In the genomic region with DNA sequence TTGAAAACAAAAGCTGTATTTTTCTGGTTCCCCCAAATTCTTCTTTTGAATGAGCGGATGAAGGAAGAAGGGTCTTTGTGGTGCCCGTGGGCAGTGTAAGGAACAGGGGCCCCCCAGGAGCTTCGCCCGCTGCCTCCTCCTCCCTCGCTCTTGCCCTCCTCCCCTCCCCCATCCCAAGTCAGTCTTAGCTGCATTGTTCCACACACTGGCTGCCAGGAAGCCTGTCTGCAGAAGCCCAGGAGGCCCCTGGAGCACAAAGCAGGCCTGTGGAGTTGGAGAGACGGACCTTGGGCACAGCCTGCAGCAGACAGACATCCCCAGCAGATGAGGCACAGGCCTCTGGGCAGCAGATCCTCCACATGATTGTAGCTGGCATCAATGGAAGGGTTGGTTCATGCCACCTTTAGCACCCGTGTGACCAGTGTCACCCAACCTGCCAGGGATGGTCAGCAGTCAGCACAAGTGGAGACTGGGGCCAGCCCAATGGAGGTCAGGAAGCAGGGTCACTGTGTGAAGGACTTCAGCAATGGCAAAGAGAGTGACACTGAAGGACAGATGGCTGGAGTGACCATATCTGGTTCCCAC, we compare ENCODE assay signal across 14 mouse cellular contexts. TPM values are rescaled to one million over a fixed set of nuclear protein-coding genes. Genes with fewer than 3 reads are reported as not detected.
DNase-seq lines count a peak whose midpoint lies in the region; ATAC-seq lines count a peak whose summit lies in the region.
"Had no signal": no experiment of that assay in that cellular context is flagged by ENCODE, and none has a peak within 500 bp of the region (broad histone marks: within the 10 kb centered on the region; RNA-seq: fewer than 3 reads in every experiment).

No protein-coding gene starts in this region.

- H3K9ac ChIP-seq in heart, embryonic 15.5 days, result no peak overlapping the region
- H3K9ac ChIP-seq in embryonic facial prominence, embryonic 12.5 days, result 0 out of 2 replicates have a peak overlapping the region, but pooled peaks have one; percentile 31
- H3K9ac ChIP-seq in hindbrain, embryonic 15.5 days, result no peak overlapping the region
- peak overlapping the region; percentile 29 for H3K9ac ChIP-seq in neural tube, embryonic 11.5 days (ENCODE audit: low read length)
- no peak overlapping the region for H3K9ac ChIP-seq in intestine, embryonic 15.5 days
- H3K9ac ChIP-seq: lung, embryonic 14.5 days had no signal

- H3K4me1 ChIP-seq in heart, embryonic 15.5 days (replicated peaks), result peaks cover 2% of the 10 kb centered on the region
- peaks cover 24% of the 10 kb centered on the region for H3K4me1 ChIP-seq in embryonic facial prominence, embryonic 12.5 days
- peaks cover 14% of the 10 kb centered on the region for H3K4me1 ChIP-seq in hindbrain, embryonic 15.5 days (replicated peaks)
- H3K4me1 ChIP-seq in neural tube, embryonic 11.5 days (ENCODE audit: control insufficient read depth, insufficient read depth, low read length), result peaks cover 12% of the 10 kb centered on the region
- H3K4me1 ChIP-seq in intestine, embryonic 15.5 days (replicated peaks), result no peaks in the 10 kb centered on the region

- ATAC-seq in heart, embryonic 15.5 days (replicated peaks; ENCODE audit: insufficient number of reproducible peaks, insufficient read depth, low FRiP score, low read depth), result no peak
- ATAC-seq in embryonic facial prominence, embryonic 12.5 days (ENCODE audit: insufficient number of reproducible peaks, insufficient read depth, low FRiP score, low TSS enrichment), result peak; percentile 29; the same call in 1 of the 2 replicates
- ATAC-seq in hindbrain, embryonic 15.5 days (ENCODE audit: low FRiP score, low read depth), result 0 out of 2 replicates have a peak, but pooled peaks have one; percentile 48
- ATAC-seq in neural tube, embryonic 11.5 days (ENCODE audit: insufficient read depth, low FRiP score, low TSS enrichment), result peak; percentile 60; the same call in 1 of the 2 replicates
- ATAC-seq in intestine, embryonic 15.5 days, result no peak
- ATAC-seq: Patski had no signal

- no peak overlapping the region for H3K4me2 ChIP-seq in heart, embryonic 15.5 days
- H3K4me2 ChIP-seq in embryonic facial prominence, embryonic 12.5 days (replicated peaks), result no peak overlapping the region
- no peak overlapping the region for H3K4me2 ChIP-seq in hindbrain, embryonic 15.5 days
- H3K4me2 ChIP-seq in neural tube, embryonic 11.5 days (ENCODE audit: low read depth), result peak overlapping the region; percentile 21; the same call in 1 of the 2 replicates
- no peak overlapping the region for H3K4me2 ChIP-seq in intestine, embryonic 15.5 days (replicated peaks)
- H3K4me2 ChIP-seq: lung, embryonic 14.5 days had no signal

- H3K4me3 ChIP-seq in heart, embryonic 15.5 days, result no peak overlapping the region
- no peak overlapping the region for H3K4me3 ChIP-seq in embryonic facial prominence, embryonic 12.5 days
- H3K4me3 ChIP-seq in hindbrain, embryonic 15.5 days, result no peak overlapping the region
- H3K4me3 ChIP-seq in neural tube, embryonic 11.5 days (ENCODE audit: low read depth, low read length), result no peak overlapping the region
- no peak overlapping the region for H3K4me3 ChIP-seq in intestine, embryonic 15.5 days (replicated peaks)

- 0 out of 2 replicates have a peak overlapping the region, but pooled peaks have one; percentile 6 for H3K27ac ChIP-seq in heart, embryonic 15.5 days
- H3K27ac ChIP-seq in embryonic facial prominence, embryonic 12.5 days, result peak overlapping the region; percentile 91
- no peak overlapping the region; the same call in 1 of the 2 replicates for H3K27ac ChIP-seq in hindbrain, embryonic 15.5 days (replicated peaks)
- peak overlapping the region; percentile 42; the same call in 1 of the 2 replicates for H3K27ac ChIP-seq in neural tube, embryonic 11.5 days (ENCODE audit: low read depth, low read length)
- H3K27ac ChIP-seq in intestine, embryonic 15.5 days, result no peak overlapping the region

- intact Hi-C loops in heart, postnatal 36 days (cut with DNase I), result no loop called here

- no peaks in the 10 kb centered on the region for H3K36me3 ChIP-seq in heart, embryonic 15.5 days
- H3K36me3 ChIP-seq in embryonic facial prominence, embryonic 12.5 days, result peaks cover 7% of the 10 kb centered on the region; the same call in 1 of the 2 replicates
- no peaks in the 10 kb centered on the region for H3K36me3 ChIP-seq in hindbrain, embryonic 15.5 days
- no peaks in the 10 kb centered on the region for H3K36me3 ChIP-seq in neural tube, embryonic 11.5 days (ENCODE audit: control insufficient read depth, insufficient read depth, low read length)
- H3K36me3 ChIP-seq in intestine, embryonic 15.5 days, result no peaks in the 10 kb centered on the region

- whole genome bisulfite sequencing in heart, embryonic 15.5 days, result 68% methylated on average over 7 of the region's 7 CpGs
- 16% methylated on average over 7 of the region's 7 CpGs for WGBS in embryonic facial prominence, embryonic 12.5 days
- 17% methylated on average over 7 of the region's 7 CpGs for WGBS in hindbrain, embryonic 15.5 days
- 29% methylated on average over 7 of the region's 7 CpGs for WGBS in neural tube, embryonic 11.5 days
- 61% methylated on average over 7 of the region's 7 CpGs for WGBS in intestine, embryonic 15.5 days

- DNase-seq in heart, postnatal 36 days, result no peak
- DNase-seq in neural tube, embryonic 11.5 days (ENCODE audit: low spot score), result peak; percentile 59
- DNase-seq in adrenal gland, adult (ENCODE audit: inconsistent age in 2 of 2, low spot score in 1 of 2), result no peak
- DNase-seq: adrenal gland, postnatal 14 days; cerebellum, adult 11-12 months; kidney, postnatal 36 days; lung, embryonic 14.5 days; right cerebral cortex, adult 18-20 months; thymus, postnatal 14 days had no signal

- H3K27me3 ChIP-seq in heart, embryonic 15.5 days, result no peaks in the 10 kb centered on the region
- no peaks in the 10 kb centered on the region for H3K27me3 ChIP-seq in embryonic facial prominence, embryonic 12.5 days
- H3K27me3 ChIP-seq in hindbrain, embryonic 15.5 days, result no peaks in the 10 kb centered on the region
- H3K27me3 ChIP-seq in neural tube, embryonic 11.5 days (ENCODE audit: control insufficient read depth, insufficient read depth, low read length), result no peaks in the 10 kb centered on the region
- no peaks in the 10 kb centered on the region for H3K27me3 ChIP-seq in intestine, embryonic 15.5 days (replicated peaks)
- H3K27me3 ChIP-seq: Patski had no signal

- no peaks in the 10 kb centered on the region for H3K9me3 ChIP-seq in heart, embryonic 15.5 days (replicated peaks)
- no peaks in the 10 kb centered on the region for H3K9me3 ChIP-seq in embryonic facial prominence, embryonic 12.5 days
- no peaks in the 10 kb centered on the region; the same call in 1 of the 2 replicates for H3K9me3 ChIP-seq in hindbrain, embryonic 15.5 days
- H3K9me3 ChIP-seq in neural tube, embryonic 11.5 days (ENCODE audit: control insufficient read depth, low read length), result no peaks in the 10 kb centered on the region
- H3K9me3 ChIP-seq in intestine, embryonic 15.5 days, result no peaks in the 10 kb centered on the region

RNA-seq across cellular contexts. Expression of a gene that starts 27.9 kb away (rescaled TPM):
- 31.5 and 47.7 TPM in 2 replicates for polyA plus RNA-seq in heart, embryonic 15.5 days (2015; fragmentation: Nextera tagmentation; extraction: Ambion mirVana)
- total RNA-seq in heart, postnatal 36 days (2021), result 1 to 10 TPM; 5.4 to 8.0 TPM
- 60.5 and 63.2 TPM in 2 replicates for polyA plus RNA-seq in embryonic facial prominence, embryonic 12.5 days (2016; fragmentation: Nextera tagmentation; extraction: Ambion mirVana)
- 9.4 and 11.3 TPM in 2 replicates for polyA plus RNA-seq in hindbrain, embryonic 15.5 days (2015; fragmentation: Nextera tagmentation; extraction: Ambion mirVana)
- 22.1 and 22.7 TPM in 2 replicates for polyA plus RNA-seq in neural tube, embryonic 11.5 days (2014; fragmentation: Nextera tagmentation; extraction: Ambion mirVana)
- 13.1 and 14.2 TPM in 2 replicates for polyA plus RNA-seq in intestine, embryonic 15.5 days (2015; fragmentation: Nextera tagmentation; extraction: Ambion mirVana)

RNA-seq across cellular contexts. Expression of a gene that starts 38.0 kb away (rescaled TPM):
- 116 and 145 TPM in 2 replicates for polyA plus RNA-seq in heart, embryonic 15.5 days (2015; fragmentation: Nextera tagmentation; extraction: Ambion mirVana)
- total RNA-seq in heart, postnatal 36 days (2021), result 100 to 1,000 TPM; 132 to 136 TPM
- 144 and 146 TPM in 2 replicates for polyA plus RNA-seq in embryonic facial prominence, embryonic 12.5 days (2016; fragmentation: Nextera tagmentation; extraction: Ambion mirVana)
- polyA plus RNA-seq in hindbrain, embryonic 15.5 days (2015; fragmentation: Nextera tagmentation; extraction: Ambion mirVana), result 209 and 219 TPM in 2 replicates
- 145 and 153 TPM in 2 replicates for polyA plus RNA-seq in neural tube, embryonic 11.5 days (2014; fragmentation: Nextera tagmentation; extraction: Ambion mirVana)
- polyA plus RNA-seq in intestine, embryonic 15.5 days (2015; fragmentation: Nextera tagmentation; extraction: Ambion mirVana), result 102 and 110 TPM in 2 replicates

RNA-seq across cellular contexts. Expression of a gene that starts 56.3 kb away (rescaled TPM):
- polyA plus RNA-seq in heart, embryonic 15.5 days (2015; fragmentation: Nextera tagmentation; extraction: Ambion mirVana), result 19.5 and 25.7 TPM in 2 replicates
- 10 to 100 TPM; 10.8 to 15.0 TPM for total RNA-seq in heart, postnatal 36 days (2021)
- polyA plus RNA-seq in embryonic facial prominence, embryonic 12.5 days (2016; fragmentation: Nextera tagmentation; extraction: Ambion mirVana), result 49.8 TPM in 2 replicates
- polyA plus RNA-seq in hindbrain, embryonic 15.5 days (2015; fragmentation: Nextera tagmentation; extraction: Ambion mirVana), result 41.3 and 45.5 TPM in 2 replicates
- 43.8 and 45.5 TPM in 2 replicates for polyA plus RNA-seq in neural tube, embryonic 11.5 days (2014; fragmentation: Nextera tagmentation; extraction: Ambion mirVana)
- polyA plus RNA-seq in intestine, embryonic 15.5 days (2015; fragmentation: Nextera tagmentation; extraction: Ambion mirVana), result 28.9 and 31.2 TPM in 2 replicates

RNA-seq across cellular contexts. Expression of a gene that starts 58.5 kb away (rescaled TPM):
- 0.26 and 0.36 TPM in 2 replicates for polyA plus RNA-seq in heart, embryonic 15.5 days (2015; fragmentation: Nextera tagmentation; extraction: Ambion mirVana)
- not detected for total RNA-seq in heart, postnatal 36 days (2021)
- 1.5 and 2.3 TPM in 2 replicates for polyA plus RNA-seq in embryonic facial prominence, embryonic 12.5 days (2016; fragmentation: Nextera tagmentation; extraction: Ambion mirVana)
- 0.31 and 0.92 TPM in 2 replicates for polyA plus RNA-seq in hindbrain, embryonic 15.5 days (2015; fragmentation: Nextera tagmentation; extraction: Ambion mirVana)
- 0.31 and 0.35 TPM in 2 replicates for polyA plus RNA-seq in neural tube, embryonic 11.5 days (2014; fragmentation: Nextera tagmentation; extraction: Ambion mirVana)
- polyA plus RNA-seq in intestine, embryonic 15.5 days (2015; fragmentation: Nextera tagmentation; extraction: Ambion mirVana), result 0.13 and 0.33 TPM in 2 replicates
- total RNA-seq: adrenal gland, postnatal 14 days had no signal

Comparison
In these comparisons a context has a peak if more than half of its experiments do, and no peak if none do; other contexts are left out.
1. ATAC-seq: peak in embryonic facial prominence, embryonic 12.5 days (single experiment), hindbrain, embryonic 15.5 days (single experiment) and neural tube, embryonic 11.5 days (single experiment); none in heart, embryonic 15.5 days (single experiment) and intestine, embryonic 15.5 days (single experiment).
2. H3K27ac ChIP-seq: peak in heart, embryonic 15.5 days (single experiment), embryonic facial prominence, embryonic 12.5 days (single experiment) and neural tube, embryonic 11.5 days (single experiment); none in hindbrain, embryonic 15.5 days (single experiment) and intestine, embryonic 15.5 days (single experiment).
3. H3K9ac ChIP-seq: peak in embryonic facial prominence, embryonic 12.5 days (single experiment) and neural tube, embryonic 11.5 days (single experiment); none in heart, embryonic 15.5 days (single experiment), hindbrain, embryonic 15.5 days (single experiment) and intestine, embryonic 15.5 days (single experiment).